Comparison of ENCODE assay signal across 17 mouse cellular contexts in genomic region chr5:28117251-28117880, GRCm38 (mm10). TPM values are rescaled to one million over a fixed set of nuclear protein-coding genes. Genes with fewer than 3 reads are reported as not detected.
DNase-seq lines count a peak whose midpoint lies in the region; ATAC-seq and TF ChIP-seq lines count a peak whose summit lies in the region.
"Had no signal": no experiment of that assay in that cellular context is flagged by ENCODE, and none has a peak within 500 bp of the region (broad histone marks: within the 10 kb centered on the region; RNA-seq: fewer than 3 reads in every experiment).

No protein-coding gene starts in this region.

- in situ Hi-C loops in ES-E14 (cut with MboI; ENCODE audit: low sequenced_read_pairs in 2 of 2, unreplicated experiment in 2 of 2): no loop called here

- no peaks in the 10 kb centered on the region for H3K9me3 ChIP-seq in heart, embryonic 10.5 days
- H3K9me3 ChIP-seq in ES-E14 (ENCODE audit: control insufficient read depth, insufficient read depth, low read depth, low read length): no peaks in the 10 kb centered on the region
- H3K9me3 ChIP-seq in hindbrain, embryonic 13.5 days: no peaks in the 10 kb centered on the region
- no peaks in the 10 kb centered on the region for H3K9me3 ChIP-seq in midbrain, embryonic 12.5 days
- H3K9me3 ChIP-seq: liver, embryonic 13.5 days; neural tube, embryonic 15.5 days had no signal

- no peak for DNase-seq in heart, embryonic 10.5 days (ENCODE audit: low spot score)
- no peak for DNase-seq in heart, postnatal 4 days
- no peak for DNase-seq in ES-E14 (ENCODE audit: low read depth, low spot score)
- DNase-seq in thymus, postnatal 25 days: no peak
- DNase-seq in retina, embryonic 14.5 days (ENCODE audit: low spot score): no peak
- DNase-seq: liver, embryonic 13.5 days; right cerebral cortex, adult 18-20 months; thymus, adult 18-20 months had no signal

- peaks cover 9% of the 10 kb centered on the region; the same call in 1 of the 2 replicates for H3K4me1 ChIP-seq in heart, embryonic 10.5 days
- H3K4me1 ChIP-seq in ES-E14 (ENCODE audit: control insufficient read depth in 2 of 2, insufficient read depth in 2 of 2, low read length in 2 of 2, poor library complexity in 1 of 2): no peaks in the 10 kb centered on the region
- peaks cover 11% of the 10 kb centered on the region for H3K4me1 ChIP-seq in hindbrain, embryonic 13.5 days (replicated peaks)
- H3K4me1 ChIP-seq in midbrain, embryonic 12.5 days: peaks cover 9% of the 10 kb centered on the region
- H3K4me1 ChIP-seq: liver, embryonic 13.5 days had no signal

- WGBS in heart, embryonic 10.5 days: 5% methylated on average over 13 of the region's 13 CpGs
- WGBS in hindbrain, embryonic 13.5 days: 4% methylated on average over 13 of the region's 13 CpGs
- whole genome bisulfite sequencing in midbrain, embryonic 12.5 days: 1% methylated on average over 13 of the region's 13 CpGs

- H3K27me3 ChIP-seq in heart, embryonic 10.5 days (ENCODE audit: insufficient read depth, poor library complexity, severe bottlenecking): peaks cover 78% of the 10 kb centered on the region
- peaks cover 70% of the 10 kb centered on the region for H3K27me3 ChIP-seq in hindbrain, embryonic 13.5 days
- H3K27me3 ChIP-seq in midbrain, embryonic 12.5 days: peaks cover 72% of the 10 kb centered on the region

- H3K36me3 ChIP-seq in heart, embryonic 10.5 days: no peaks in the 10 kb centered on the region
- H3K36me3 ChIP-seq in ES-E14 (ENCODE audit: control insufficient read depth, insufficient read depth, low read length, poor library complexity, severe bottlenecking): no peaks in the 10 kb centered on the region
- no peaks in the 10 kb centered on the region for H3K36me3 ChIP-seq in hindbrain, embryonic 13.5 days
- no peaks in the 10 kb centered on the region for H3K36me3 ChIP-seq in midbrain, embryonic 12.5 days
- H3K36me3 ChIP-seq: liver, embryonic 13.5 days; neural tube, embryonic 15.5 days had no signal

- no peak overlapping the region for H3K9ac ChIP-seq in ES-E14 (ENCODE audit: insufficient read depth, low read depth, low read length, poor library complexity, severe bottlenecking)
- 0 out of 2 replicates have a peak overlapping the region, but pooled peaks have one; percentile 46 for H3K9ac ChIP-seq in hindbrain, embryonic 13.5 days
- H3K9ac ChIP-seq in midbrain, embryonic 12.5 days (replicated peaks): peak overlapping the region; percentile 29
- H3K9ac ChIP-seq: liver, embryonic 13.5 days; neural tube, embryonic 15.5 days had no signal

- peak overlapping the region; percentile 57 for H3K4me3 ChIP-seq in heart, embryonic 10.5 days
- peak overlapping the region; percentile 48 to 55; a peak in 3 of 4 replicates for H3K4me3 ChIP-seq in ES-E14 (ENCODE audit: insufficient read depth in 1 of 2, low read depth in 1 of 2, low read length in 2 of 2, poor library complexity in 1 of 2, severe bottlenecking in 1 of 2)
- H3K4me3 ChIP-seq in hindbrain, embryonic 13.5 days: peak overlapping the region; percentile 27
- peak overlapping the region; percentile 40 for H3K4me3 ChIP-seq in midbrain, embryonic 12.5 days

- no peak for ATAC-seq in hindbrain, embryonic 13.5 days (ENCODE audit: low FRiP score)
- no peak for ATAC-seq in midbrain, embryonic 12.5 days (ENCODE audit: low FRiP score, low read depth)
- ATAC-seq: Patski had no signal

- H3K27ac ChIP-seq in heart, embryonic 10.5 days: no peak overlapping the region
- H3K27ac ChIP-seq in ES-E14 (ENCODE audit: insufficient read depth, low read depth, low read length, poor library complexity, severe bottlenecking): no peak overlapping the region
- H3K27ac ChIP-seq in hindbrain, embryonic 13.5 days: 0 out of 2 replicates have a peak overlapping the region, but pooled peaks have one; percentile 44
- H3K27ac ChIP-seq in midbrain, embryonic 12.5 days (replicated peaks): peak overlapping the region; percentile 8; the same call in 1 of the 2 replicates
- H3K27ac ChIP-seq: left cerebral cortex, adult 2 months; liver, embryonic 13.5 days; neural tube, embryonic 15.5 days had no signal

- peak overlapping the region; percentile 51 for H3K4me2 ChIP-seq in hindbrain, embryonic 13.5 days
- peak overlapping the region; percentile 53 for H3K4me2 ChIP-seq in midbrain, embryonic 12.5 days (replicated peaks)

TF ChIP-seq in ES-E14, 5 proteins besides CTCF, POLR2A, EP300 and RAD21:
- TF ChIP-seq MAFK (IDR thresholded peaks at IDR 0.05; ENCODE audit: insufficient read depth, low read depth, low read length) (no peak), ZC3H11A (IDR thresholded peaks at IDR 0.05; ENCODE audit: borderline replicate concordance, low read depth, low read length) (no peak), ZNF384 (IDR thresholded peaks at IDR 0.05; ENCODE audit: low read depth, low read length) (no peak)

RNA-seq across cellular contexts. Expression of gene Insig1, which starts 46.2 kb away (rescaled TPM):
- polyA plus RNA-seq in heart, embryonic 10.5 days (2016; fragmentation: Nextera tagmentation; extraction: Ambion mirVana): 38.7 and 39.6 TPM in 2 replicates
- 10 to 100 TPM; 53.3 to 54.0 TPM for total RNA-seq in heart, postnatal 4 days (2021)
- 89.2 and 112 TPM in 2 replicates for total RNA-seq in ES-E14 (2012; rRNA removed)
- 64.3 and 71.5 TPM in 2 replicates for polyA plus RNA-seq in hindbrain, embryonic 13.5 days (2015; fragmentation: Nextera tagmentation; extraction: Ambion mirVana)
- 119 and 141 TPM in 2 replicates for polyA plus RNA-seq in midbrain, embryonic 12.5 days (2016; fragmentation: Nextera tagmentation; extraction: Ambion mirVana)

RNA-seq across cellular contexts. Expression of gene En2, which starts 48.1 kb away (rescaled TPM):
- not detected in 2 replicates for polyA plus RNA-seq in heart, embryonic 10.5 days (2016; fragmentation: Nextera tagmentation; extraction: Ambion mirVana)
- not detected for total RNA-seq in heart, postnatal 4 days (2021)
- total RNA-seq in ES-E14 (2012; rRNA removed): 3.2 and 3.3 TPM in 2 replicates
- polyA plus RNA-seq in hindbrain, embryonic 13.5 days (2015; fragmentation: Nextera tagmentation; extraction: Ambion mirVana): 0.58 and 0.71 TPM in 2 replicates
- 1.5 and 2.1 TPM in 2 replicates for polyA plus RNA-seq in midbrain, embryonic 12.5 days (2016; fragmentation: Nextera tagmentation; extraction: Ambion mirVana)
- total RNA-seq: granulocyte monocyte progenitor cell, adult 5-6 weeks; monocyte, adult 5-6 weeks had no signal
- polyA plus RNA-seq: C2C12; intestine, embryonic 14.5 days; liver, embryonic 13.5 days; neural tube, embryonic 15.5 days had no signal

Comparison
In these comparisons a context has a peak if more than half of its experiments do, and no peak if none do; other contexts are left out.
1. H3K27ac ChIP-seq: peak in hindbrain, embryonic 13.5 days (single experiment) and midbrain, embryonic 12.5 days (single experiment); none in heart, embryonic 10.5 days (single experiment) and ES-E14 (single experiment).
2. Peak in every context shown above with its lines, with median percentiles within 50 percentile points of each other: H3K4me3 ChIP-seq.